Mouse (Mus musculus): Measurements from ENCODE around the gene Slc39a11. TPM values are rescaled to one million over a fixed set of nuclear protein-coding genes. Genes with fewer than 3 reads are reported as not detected.

Slc39a11 gene
- polyA plus RNA-seq, 2 experiments = 5.1 to 10.2 TPM

- Histone ChIP-seq H3K9me3 (ENCODE audit: control insufficient read depth, low read length) (no peaks in the 10 kb centered on the region), H3K27ac (no peak overlapping the region), H3K36me3 (replicated peaks; ENCODE audit: control insufficient read depth, insufficient read depth, low read depth) (no peaks in the 10 kb centered on the region), H3K4me3 (ENCODE audit: insufficient read depth in 1 of 2, low read depth in 2 of 2, low read length in 2 of 2) (no peak overlapping the region), H3K4me2 (ENCODE audit: low read depth) (no peak overlapping the region), H3K4me1 (replicated peaks; ENCODE audit: control insufficient read depth in 2 of 2, insufficient read depth in 2 of 2, low read length in 1 of 2) (no peaks in the 10 kb centered on the region), H3K27me3 (ENCODE audit: control insufficient read depth, insufficient read depth, low read length) (no peaks in the 10 kb centered on the region), H3K9ac (replicated peaks) (no peak overlapping the region)
- no peak for TF ChIP-seq EP300 (IDR thresholded peaks at IDR 0.05; ENCODE audit: low read depth)
- ATAC-seq (ENCODE audit: insufficient read depth) = no peak
- DNase-seq (ENCODE audit: low read depth in 3 of 3, low spot score in 3 of 3) = no peak
- 61% methylated on average over 3 of the region's 3 CpGs for WGBS (ENCODE audit: insufficient replicate concordance)
Observed at GRCm38 (mm10) chr11:113597632-113598031, 52.2 kb downstream of the Slc39a11 start.

GRCm38 (mm10) chr11:113595144-113595543 is 54.7 kb downstream of the Slc39a11 start:
- H3K9ac ChIP-seq (replicated peaks) = no peak overlapping the region
- WGBS (ENCODE audit: insufficient replicate concordance) = 56% methylated on average over 5 of the region's 5 CpGs
- no peaks in the 10 kb centered on the region for H3K9me3 ChIP-seq (ENCODE audit: control insufficient read depth, low read length)
- H3K27me3 ChIP-seq (ENCODE audit: control insufficient read depth, insufficient read depth, low read length) = no peaks in the 10 kb centered on the region
- H3K27ac ChIP-seq = no peak overlapping the region
- no peak for TF ChIP-seq CTCF (IDR thresholded peaks at IDR 0.05; ENCODE audit: low read depth)
- no peak for TF ChIP-seq EP300 (IDR thresholded peaks at IDR 0.05; ENCODE audit: low read depth)
- no peak overlapping the region for H3K4me2 ChIP-seq (ENCODE audit: low read depth)
- no peak overlapping the region for H3K4me3 ChIP-seq (ENCODE audit: insufficient read depth in 1 of 2, low read depth in 2 of 2, low read length in 2 of 2)
- no peak for ATAC-seq (ENCODE audit: insufficient read depth)
- DNase-seq (ENCODE audit: low read depth in 3 of 3, low spot score in 3 of 3) = no peak
- H3K4me1 ChIP-seq (replicated peaks; ENCODE audit: control insufficient read depth in 2 of 2, insufficient read depth in 2 of 2, low read length in 1 of 2) = no peaks in the 10 kb centered on the region
- no peaks in the 10 kb centered on the region for H3K36me3 ChIP-seq (replicated peaks; ENCODE audit: control insufficient read depth, insufficient read depth, low read depth)

- Histone ChIP-seq H3K27me3 (ENCODE audit: control insufficient read depth, insufficient read depth, low read length) (no peaks in the 10 kb centered on the region), H3K4me3 (ENCODE audit: insufficient read depth in 1 of 2, low read depth in 2 of 2, low read length in 2 of 2) (no peak overlapping the region), H3K9ac (replicated peaks) (no peak overlapping the region), H3K27ac (no peak overlapping the region), H3K36me3 (replicated peaks; ENCODE audit: control insufficient read depth, insufficient read depth, low read depth) (no peaks in the 10 kb centered on the region), H3K4me2 (ENCODE audit: low read depth) (no peak overlapping the region), H3K4me1 (replicated peaks; ENCODE audit: control insufficient read depth in 2 of 2, insufficient read depth in 2 of 2, low read length in 1 of 2) (peaks cover 0 to 8% of the 10 kb centered on the region in 2 experiments; a peak in 2 of 4 replicates), H3K9me3 (ENCODE audit: control insufficient read depth, low read length) (no peaks in the 10 kb centered on the region)
- TF ChIP-seq CTCF (IDR thresholded peaks at IDR 0.05; ENCODE audit: low read depth) (no peak), EP300 (IDR thresholded peaks at IDR 0.05; ENCODE audit: low read depth) (no peak)
- WGBS (ENCODE audit: insufficient replicate concordance) = 39% methylated on average over 3 of the region's 3 CpGs
- DNase-seq (ENCODE audit: low read depth in 3 of 3, low spot score in 3 of 3) (no peak), ATAC-seq (ENCODE audit: insufficient read depth) (no peak)
Observed at GRCm38 (mm10) chr11:113588936-113589335, 60.9 kb downstream of the Slc39a11 start.

- Histone ChIP-seq H3K4me3 (ENCODE audit: insufficient read depth in 1 of 2, low read depth in 2 of 2, low read length in 2 of 2) (no peak overlapping the region), H3K4me2 (ENCODE audit: low read depth) (no peak overlapping the region), H3K27me3 (ENCODE audit: control insufficient read depth, insufficient read depth, low read length) (no peaks in the 10 kb centered on the region), H3K9me3 (ENCODE audit: control insufficient read depth, low read length) (no peaks in the 10 kb centered on the region), H3K36me3 (replicated peaks; ENCODE audit: control insufficient read depth, insufficient read depth, low read depth) (no peaks in the 10 kb centered on the region), H3K9ac (replicated peaks) (no peak overlapping the region), H3K4me1 (replicated peaks; ENCODE audit: control insufficient read depth in 2 of 2, insufficient read depth in 2 of 2, low read length in 1 of 2) (peaks cover 0 to 8% of the 10 kb centered on the region in 2 experiments; a peak in 2 of 4 replicates), H3K27ac (no peak overlapping the region)
- ATAC-seq (ENCODE audit: insufficient read depth) (no peak), DNase-seq (ENCODE audit: low read depth in 3 of 3, low spot score in 3 of 3) (no peak)
- TF ChIP-seq CTCF (IDR thresholded peaks at IDR 0.05; ENCODE audit: low read depth) (no peak), EP300 (IDR thresholded peaks at IDR 0.05; ENCODE audit: low read depth) (no peak)
- 76% methylated on average over 6 of the region's 6 CpGs for WGBS (ENCODE audit: insufficient replicate concordance)
Observed at GRCm38 (mm10) chr11:113586423-113586822, 63.5 kb downstream of the Slc39a11 start.

- peaks cover 0 to 5% of the 10 kb centered on the region in 2 experiments; a peak in 1 of 4 replicates for H3K4me1 ChIP-seq (replicated peaks; ENCODE audit: control insufficient read depth in 2 of 2, insufficient read depth in 2 of 2, low read length in 1 of 2)
- H3K36me3 ChIP-seq (replicated peaks; ENCODE audit: control insufficient read depth, insufficient read depth, low read depth) = no peaks in the 10 kb centered on the region
- no peak overlapping the region for H3K27ac ChIP-seq
- no peak for ATAC-seq (ENCODE audit: insufficient read depth)
- no peak overlapping the region for H3K9ac ChIP-seq (replicated peaks)
- TF ChIP-seq EP300 (IDR thresholded peaks at IDR 0.05; ENCODE audit: low read depth) = no peak
- no peak for TF ChIP-seq CTCF (IDR thresholded peaks at IDR 0.05; ENCODE audit: low read depth)
- H3K4me3 ChIP-seq (ENCODE audit: insufficient read depth in 1 of 2, low read depth in 2 of 2, low read length in 2 of 2) = no peak overlapping the region
- H3K4me2 ChIP-seq (ENCODE audit: low read depth) = no peak overlapping the region
- no peak for DNase-seq (ENCODE audit: low read depth in 3 of 3, low spot score in 3 of 3)
- WGBS (ENCODE audit: insufficient replicate concordance) = 46% methylated on average over 11 of the region's 11 CpGs
- H3K9me3 ChIP-seq (ENCODE audit: control insufficient read depth, low read length) = no peaks in the 10 kb centered on the region
- H3K27me3 ChIP-seq (ENCODE audit: control insufficient read depth, insufficient read depth, low read length) = no peaks in the 10 kb centered on the region
Observed at GRCm38 (mm10) chr11:113583879-113584661, 65.8 kb downstream of the Slc39a11 start.
